Mouse (Mus musculus) MEL (cell line): ENCODE data around the gene Hspa2. TPM values are rescaled to one million over a fixed set of nuclear protein-coding genes. Genes with fewer than 3 reads are reported as not detected.

ENCODE experiments used
- DNase-seq: peaks from one replicate; pipeline ENCODE4 v3.0.0; 2011; ENCODE audit warnings: low read depth, low spot score
- H3K27ac ChIP-seq: 2 replicates; pipeline ENCODE4 v1.5.1; 2012; ENCODE audit warnings: low read depth, mild to moderate bottlenecking, control low read depth, low read length, moderate library complexity; ENCODE audit not compliant: control insufficient read depth
- H3K27me3 ChIP-seq, 2 experiments: fragments of 150-350 bp in 1 of 2; sonication (generic) in 1 of 2; 2 replicates each; pipeline ENCODE4 v1.6.1; 2012; ENCODE audit warnings: low read length in 2 of 2, mild to moderate bottlenecking in 2 of 2, improper control_type of control experiment in 1 of 2, moderate library complexity in 1 of 2; ENCODE audit not compliant: insufficient read depth in 2 of 2, control insufficient read depth in 1 of 2
- H3K36me3 ChIP-seq, 2 experiments: 2 replicates each; pipeline ENCODE4 v1.6.1; 2012 to 2014; ENCODE audit warnings: low read length in 2 of 2, improper control_type of control experiment in 1 of 2, inconsistent platforms in 1 of 2, mild to moderate bottlenecking in 1 of 2; ENCODE audit not compliant: insufficient read depth in 2 of 2, control insufficient read depth in 1 of 2
- H3K4me1 ChIP-seq, 2 experiments: fragments of 150-350 bp in 1 of 2; sonication (generic) in 1 of 2; 2 replicates each; pipeline ENCODE4 v1.6.1; 2012; ENCODE audit warnings: low read length in 2 of 2, improper control_type of control experiment in 1 of 2, mild to moderate bottlenecking in 1 of 2; ENCODE audit not compliant: insufficient read depth in 2 of 2, control insufficient read depth in 1 of 2
- H3K4me3 ChIP-seq, 2 experiments: fragments of 150-350 bp in 1 of 2; sonication (generic) in 1 of 2; 2 replicates each; pipeline ENCODE4 v1.5.1; 2012; ENCODE audit warnings: low read depth in 2 of 2, low read length in 2 of 2, mild to moderate bottlenecking in 2 of 2, moderate library complexity in 2 of 2, control low read depth in 1 of 2, improper control_type of control experiment in 1 of 2; ENCODE audit not compliant: control insufficient read depth in 1 of 2, insufficient read depth in 1 of 2
- H3K79me2 ChIP-seq: 2 replicates; pipeline ENCODE4 v1.6.1; 2012; ENCODE audit warnings: mild to moderate bottlenecking, low read length, moderate library complexity; ENCODE audit not compliant: control insufficient read depth, poor library complexity, insufficient read depth
- H3K9ac ChIP-seq: 2 replicates; pipeline ENCODE4 v1.6.1; 2012; ENCODE audit warnings: low read depth, mild to moderate bottlenecking, control low read depth, low read length, moderate library complexity; ENCODE audit not compliant: control insufficient read depth, poor library complexity, severe bottlenecking
- H3K9me3 ChIP-seq: fragments of 150-350 bp; sonication (generic); replicated peaks from 2 replicates; pipeline ENCODE4 v1.6.1; 2012; ENCODE audit warnings: mild to moderate bottlenecking, low read length, improper control_type of control experiment, moderate library complexity; ENCODE audit not compliant: insufficient read depth
- BHLHE40 ChIP-seq: IDR thresholded peaks from 2 replicates; pipeline ENCODE4 v1.6.1; 2012; ENCODE audit warnings: low read depth, mild to moderate bottlenecking, inconsistent platforms, low read length, improper control_type of control experiment, borderline replicate concordance
- CHD1 ChIP-seq: IDR thresholded peaks from 2 replicates; pipeline ENCODE4 v1.6.1; 2012; ENCODE audit warnings: low read depth, mild to moderate bottlenecking, inconsistent platforms, low read length, improper control_type of control experiment
- CHD2 ChIP-seq: IDR thresholded peaks from 2 replicates; pipeline ENCODE4 v1.6.1; 2011; ENCODE audit warnings: low read length, improper control_type of control experiment
- CTCF ChIP-seq, 3 experiments: IDR thresholded peaks in 2 of 3; conservative IDR thresholded peaks in 1 of 3; 2 replicates each; pipeline ENCODE4 v1.5.1; 2011 to 2012; ENCODE audit warnings: low read length in 3 of 3, low read depth in 2 of 3, mild to moderate bottlenecking in 2 of 3, improper control_type of control experiment in 1 of 3, inconsistent platforms in 1 of 3, mixed read lengths in 1 of 3, moderate library complexity in 1 of 3; ENCODE audit not compliant: control insufficient read depth in 1 of 3, insufficient read depth in 1 of 3, poor library complexity in 1 of 3, severe bottlenecking in 1 of 3
- E2F4 ChIP-seq: IDR thresholded peaks from 2 replicates; pipeline ENCODE4 v1.6.1; 2011; ENCODE audit warnings: low read depth, low read length, improper control_type of control experiment, borderline replicate concordance
- ELF1 ChIP-seq: IDR thresholded peaks from 2 replicates; pipeline ENCODE4 v1.6.1; 2014; ENCODE audit warnings: low read depth, mild to moderate bottlenecking, inconsistent platforms, low read length, improper control_type of control experiment, moderate library complexity
- EP300 ChIP-seq, 2 experiments: IDR thresholded peaks; 2 replicates each; pipeline ENCODE4 v1.6.1; 2011; ENCODE audit warnings: improper control_type of control experiment in 2 of 2, low read length in 2 of 2, low read depth in 1 of 2, mild to moderate bottlenecking in 1 of 2
- ETS1 ChIP-seq: IDR thresholded peaks from 2 replicates; pipeline ENCODE4 v1.6.1; 2012; ENCODE audit warnings: low read depth, mild to moderate bottlenecking, inconsistent platforms, low read length, improper control_type of control experiment, moderate library complexity
- GABPA ChIP-seq: IDR thresholded peaks from 2 replicates; pipeline ENCODE4 v1.6.1; 2012; ENCODE audit warnings: low read depth, mild to moderate bottlenecking, inconsistent platforms, low read length, improper control_type of control experiment, moderate library complexity
- GATA1 ChIP-seq: IDR thresholded peaks from 2 replicates; pipeline ENCODE4 v1.6.1; 2011; ENCODE audit warnings: low read depth, low read length, improper control_type of control experiment
- HCFC1 ChIP-seq: IDR thresholded peaks from 2 replicates; pipeline ENCODE4 v1.6.1; 2012; ENCODE audit warnings: low read depth, mild to moderate bottlenecking, inconsistent platforms, low read length, improper control_type of control experiment, moderate library complexity
- KAT2A ChIP-seq: conservative IDR thresholded peaks from 2 replicates; pipeline ENCODE4 v1.6.1; 2012; ENCODE audit warnings: low read depth, low read length, improper control_type of control experiment, inconsistent platforms
- MAFK ChIP-seq: IDR thresholded peaks from 2 replicates; pipeline ENCODE4 v1.6.1; 2011; ENCODE audit warnings: low read depth, mild to moderate bottlenecking, low read length, improper control_type of control experiment, borderline replicate concordance
- MAZ ChIP-seq: IDR thresholded peaks from 2 replicates; pipeline ENCODE4 v1.6.1; 2012; ENCODE audit warnings: low read depth, mild to moderate bottlenecking, inconsistent platforms, low read length, improper control_type of control experiment
- MEF2A ChIP-seq: IDR thresholded peaks from 2 replicates; pipeline ENCODE4 v1.6.1; 2014; ENCODE audit warnings: low read depth, mild to moderate bottlenecking, inconsistent platforms, low read length, improper control_type of control experiment; ENCODE audit not compliant: poor library complexity, insufficient replicate concordance, severe bottlenecking; ENCODE audit errors: extremely low read depth
- MXI1 ChIP-seq: IDR thresholded peaks from 2 replicates; pipeline ENCODE4 v1.6.1; 2011; ENCODE audit warnings: mild to moderate bottlenecking, low read depth, low read length, improper control_type of control experiment
- MYB ChIP-seq: IDR thresholded peaks from 2 replicates; pipeline ENCODE4 v1.6.1; 2011; ENCODE audit warnings: mild to moderate bottlenecking, low read depth, low read length, improper control_type of control experiment
- MYC ChIP-seq: IDR thresholded peaks from 2 replicates; pipeline ENCODE4 v1.6.1; 2011; ENCODE audit warnings: low read depth, mild to moderate bottlenecking, low read length, improper control_type of control experiment, moderate library complexity
- NRF1 ChIP-seq: IDR thresholded peaks from 2 replicates; pipeline ENCODE4 v1.6.1; 2014; ENCODE audit warnings: low read depth, mild to moderate bottlenecking, inconsistent platforms, low read length, improper control_type of control experiment, moderate library complexity; ENCODE audit not compliant: poor library complexity, insufficient read depth, severe bottlenecking
- POLR2A ChIP-seq, 2 experiments: IDR thresholded peaks; 2 replicates each; pipeline ENCODE4 v1.6.1; 2011 to 2012; ENCODE audit warnings: low read length in 2 of 2, mild to moderate bottlenecking in 2 of 2, control low read depth in 1 of 2, improper control_type of control experiment in 1 of 2, low read depth in 1 of 2, moderate library complexity in 1 of 2; ENCODE audit not compliant: control insufficient read depth in 1 of 2, insufficient read depth in 1 of 2, poor library complexity in 1 of 2
- POLR2AphosphoS2 ChIP-seq: IDR thresholded peaks from 2 replicates; pipeline ENCODE4 v1.6.1; 2011; ENCODE audit warnings: low read length, improper control_type of control experiment
- POLR2AphosphoS5 ChIP-seq: IDR thresholded peaks from 2 replicates; pipeline ENCODE4 v1.6.1; 2012; ENCODE audit warnings: low read depth, borderline replicate concordance, mild to moderate bottlenecking, inconsistent platforms, low read length, moderate library complexity, mixed read lengths
- RAD21 ChIP-seq: IDR thresholded peaks from 2 replicates; pipeline ENCODE4 v1.6.1; 2011; ENCODE audit warnings: mild to moderate bottlenecking, low read depth, low read length, improper control_type of control experiment
- RCOR1 ChIP-seq: IDR thresholded peaks from 2 replicates; pipeline ENCODE4 v1.6.1; 2012; ENCODE audit warnings: low read depth, mild to moderate bottlenecking, inconsistent platforms, low read length, improper control_type of control experiment
- SIN3A ChIP-seq: IDR thresholded peaks from 2 replicates; pipeline ENCODE4 v1.6.1; 2012; ENCODE audit warnings: low read length, improper control_type of control experiment, inconsistent platforms
- SMC3 ChIP-seq: IDR thresholded peaks from 2 replicates; pipeline ENCODE4 v1.6.1; 2011; ENCODE audit warnings: low read depth, low read length, improper control_type of control experiment
- TAL1 ChIP-seq: IDR thresholded peaks from 2 replicates; pipeline ENCODE4 v1.6.1; 2012; ENCODE audit warnings: mild to moderate bottlenecking, inconsistent platforms, low read length, moderate library complexity, mixed read lengths
- TBP ChIP-seq: IDR thresholded peaks from 2 replicates; pipeline ENCODE4 v1.8.0; 2011; ENCODE audit warnings: low read depth, low read length, improper control_type of control experiment
- TCF12 ChIP-seq: IDR thresholded peaks from 2 replicates; pipeline ENCODE4 v1.6.1; 2014; ENCODE audit warnings: low read depth, mild to moderate bottlenecking, inconsistent platforms, low read length, improper control_type of control experiment, moderate library complexity
- UBTF ChIP-seq: IDR thresholded peaks from 2 replicates; pipeline ENCODE4 v1.6.1; 2012; ENCODE audit warnings: low read depth, mild to moderate bottlenecking, inconsistent platforms, low read length, improper control_type of control experiment, moderate library complexity, borderline replicate concordance; ENCODE audit not compliant: insufficient read depth
- USF1 ChIP-seq: IDR thresholded peaks from 2 replicates; pipeline ENCODE4 v1.6.1; 2014; ENCODE audit warnings: low read depth, mild to moderate bottlenecking, inconsistent platforms, low read length, improper control_type of control experiment, moderate library complexity
- ZC3H11A ChIP-seq: IDR thresholded peaks from 2 replicates; pipeline ENCODE4 v1.6.1; 2012; ENCODE audit warnings: low read depth, mild to moderate bottlenecking, inconsistent platforms, low read length, improper control_type of control experiment
- ZKSCAN1 ChIP-seq: IDR thresholded peaks from 2 replicates; pipeline ENCODE4 v1.6.1; 2012; ENCODE audit warnings: low read depth, mild to moderate bottlenecking, inconsistent platforms, low read length, improper control_type of control experiment, moderate library complexity
- ZMIZ1 ChIP-seq: IDR thresholded peaks from 2 replicates; pipeline ENCODE4 v1.6.1; 2012; ENCODE audit warnings: low read depth, mild to moderate bottlenecking, inconsistent platforms, low read length, improper control_type of control experiment, moderate library complexity
- ZNF384 ChIP-seq: IDR thresholded peaks from 2 replicates; pipeline ENCODE4 v1.6.1; 2012; ENCODE audit warnings: low read depth, mild to moderate bottlenecking, inconsistent platforms, low read length, improper control_type of control experiment
- polyA plus RNA-seq, 2 experiments: library from polyadenylated mRNA; stranded (reverse) in 1 of 2; unstranded in 1 of 2; fragments of >175 nt in 1 of 2; fragments of >200 nt in 1 of 2; gene quantifications; 2 replicates each; pipeline versions ENCODE4 v1.2.1 to v1.2.4; 2012; ENCODE audit warnings: low replicate concordance in 2 of 2, low read depth in 1 of 2; ENCODE audit not compliant: insufficient read length in 2 of 2, insufficient read depth in 1 of 2, missing spikeins in 1 of 2
- total RNA-seq: library from RNA; depleted of rRNA; stranded (reverse); fragments of 300-350 nt; gene quantifications from 2 replicates; pipeline ENCODE4 v1.2.3, GENCODE M21; 2012

Gene Hspa2
- total and polyA plus RNA-seq, 3 experiments = 6.6 to 9.3 TPM; not detected in 1

- Histone ChIP-seq H3K36me3 (peaks cover 3 to 48% of the 10 kb centered on the region in 2 experiments), H3K9ac (peak overlapping the region; percentile 100), H3K4me1 (peaks cover 17 to 39% of the 10 kb centered on the region in 2 experiments), H3K27me3 (no peaks in the 10 kb centered on the region), H3K9me3 (no peaks in the 10 kb centered on the region), H3K4me3 (peak overlapping the region; percentile 87 to 94), H3K79me2 (peaks cover 90% of the 10 kb centered on the region), H3K27ac (peak overlapping the region; percentile 97)
- DNase-seq = peak; percentile 73
- TF ChIP-seq UBTF (no peak), USF1 (no peak), MYB (no peak), CTCF (IDR thresholded peaks at IDR 0.05 in 2 of 3, conservative IDR thresholded peaks at IDR 0.05 in 1 of 3; ENCODE audit: control insufficient read depth in 1 of 3, insufficient read depth in 1 of 3, low read depth in 2 of 3, low read length in 3 of 3, poor library complexity in 1 of 3, severe bottlenecking in 1 of 3) (peak in 2 of 3 experiments; percentile 22 to 28; a peak in 4 of 6 replicates), ZMIZ1 (no peak), ZKSCAN1 (no peak), RAD21 (no peak), MXI1 (peak; percentile 30; the same call in 1 of the 2 replicates), E2F4 (no peak), POLR2A (IDR thresholded peaks at IDR 0.05; ENCODE audit: control insufficient read depth in 1 of 2, insufficient read depth in 1 of 2, low read depth in 1 of 2, low read length in 2 of 2, poor library complexity in 1 of 2) (peak in 1 of 2 experiments; percentile 23; a peak in 1 of 4 replicates), MEF2A (no peak), MYC (peak; percentile 39; the same call in 1 of the 2 replicates), HCFC1 (no peak), KAT2A (no peak), ZNF384 (peak; percentile 82), NRF1 (no peak), SMC3 (no peak), POLR2AphosphoS5 (no peak), ETS1 (0 out of 2 replicates have a peak, but pooled peaks have one; percentile 16), EP300 (IDR thresholded peaks at IDR 0.05; ENCODE audit: low read depth in 1 of 2, low read length in 2 of 2) (no peak), ELF1 (no peak), CHD1 (0 out of 2 replicates have a peak, but pooled peaks have one; percentile 27), MAZ (0 out of 2 replicates have a peak, but pooled peaks have one; percentile 23), RCOR1 (no peak), GATA1 (no peak), MAFK (no peak), BHLHE40 (no peak), POLR2AphosphoS2 (no peak), ZC3H11A (no peak), TAL1 (no peak), TBP (no peak), CHD2 (no peak), SIN3A (0 out of 2 replicates have a peak, but pooled peaks have one; percentile 18), GABPA (no peak), TCF12 (no peak)
Observed at GRCm38 (mm10) chr12:76372881-76373818, 30.8 kb upstream of the Hspa2 start.
